Mouse (Mus musculus) MEL (cell line): ENCODE results near the gene Lysmd1. TPM values are rescaled to one million over a fixed set of nuclear protein-coding genes. Genes with fewer than 3 reads are reported as not detected.

Experiments
- DNase-seq: peaks from one replicate; pipeline ENCODE4 v3.0.0; 2011; ENCODE audit warnings: low read depth, low spot score
- H3K27ac ChIP-seq: 2 replicates; pipeline ENCODE4 v1.5.1; 2012; ENCODE audit warnings: low read depth, mild to moderate bottlenecking, control low read depth, low read length, moderate library complexity; ENCODE audit not compliant: control insufficient read depth
- H3K27me3 ChIP-seq, 2 experiments: fragments of 150-350 bp in 1 of 2; sonication (generic) in 1 of 2; 2 replicates each; pipeline ENCODE4 v1.6.1; 2012; ENCODE audit warnings: low read length in 2 of 2, mild to moderate bottlenecking in 2 of 2, improper control_type of control experiment in 1 of 2, moderate library complexity in 1 of 2; ENCODE audit not compliant: insufficient read depth in 2 of 2, control insufficient read depth in 1 of 2
- H3K36me3 ChIP-seq, 2 experiments: 2 replicates each; pipeline ENCODE4 v1.6.1; 2012 to 2014; ENCODE audit warnings: low read length in 2 of 2, improper control_type of control experiment in 1 of 2, inconsistent platforms in 1 of 2, mild to moderate bottlenecking in 1 of 2; ENCODE audit not compliant: insufficient read depth in 2 of 2, control insufficient read depth in 1 of 2
- H3K4me1 ChIP-seq, 2 experiments: fragments of 150-350 bp in 1 of 2; sonication (generic) in 1 of 2; 2 replicates each; pipeline ENCODE4 v1.6.1; 2012; ENCODE audit warnings: low read length in 2 of 2, improper control_type of control experiment in 1 of 2, mild to moderate bottlenecking in 1 of 2; ENCODE audit not compliant: insufficient read depth in 2 of 2, control insufficient read depth in 1 of 2
- H3K4me3 ChIP-seq, 2 experiments: fragments of 150-350 bp in 1 of 2; sonication (generic) in 1 of 2; 2 replicates each; pipeline ENCODE4 v1.5.1; 2012; ENCODE audit warnings: low read depth in 2 of 2, low read length in 2 of 2, mild to moderate bottlenecking in 2 of 2, moderate library complexity in 2 of 2, control low read depth in 1 of 2, improper control_type of control experiment in 1 of 2; ENCODE audit not compliant: control insufficient read depth in 1 of 2, insufficient read depth in 1 of 2
- H3K79me2 ChIP-seq: 2 replicates; pipeline ENCODE4 v1.6.1; 2012; ENCODE audit warnings: mild to moderate bottlenecking, low read length, moderate library complexity; ENCODE audit not compliant: control insufficient read depth, poor library complexity, insufficient read depth
- H3K9ac ChIP-seq: 2 replicates; pipeline ENCODE4 v1.6.1; 2012; ENCODE audit warnings: low read depth, mild to moderate bottlenecking, control low read depth, low read length, moderate library complexity; ENCODE audit not compliant: control insufficient read depth, poor library complexity, severe bottlenecking
- H3K9me3 ChIP-seq: fragments of 150-350 bp; sonication (generic); replicated peaks from 2 replicates; pipeline ENCODE4 v1.6.1; 2012; ENCODE audit warnings: mild to moderate bottlenecking, low read length, improper control_type of control experiment, moderate library complexity; ENCODE audit not compliant: insufficient read depth
- CTCF ChIP-seq, 3 experiments: IDR thresholded peaks in 2 of 3; conservative IDR thresholded peaks in 1 of 3; 2 replicates each; pipeline ENCODE4 v1.5.1; 2011 to 2012; ENCODE audit warnings: low read length in 3 of 3, low read depth in 2 of 3, mild to moderate bottlenecking in 2 of 3, improper control_type of control experiment in 1 of 3, inconsistent platforms in 1 of 3, mixed read lengths in 1 of 3, moderate library complexity in 1 of 3; ENCODE audit not compliant: control insufficient read depth in 1 of 3, insufficient read depth in 1 of 3, poor library complexity in 1 of 3, severe bottlenecking in 1 of 3
- E2F4 ChIP-seq: IDR thresholded peaks from 2 replicates; pipeline ENCODE4 v1.6.1; 2011; ENCODE audit warnings: low read depth, low read length, improper control_type of control experiment, borderline replicate concordance
- EP300 ChIP-seq, 2 experiments: IDR thresholded peaks; 2 replicates each; pipeline ENCODE4 v1.6.1; 2011; ENCODE audit warnings: improper control_type of control experiment in 2 of 2, low read length in 2 of 2, low read depth in 1 of 2, mild to moderate bottlenecking in 1 of 2
- JUND ChIP-seq: IDR thresholded peaks from 2 replicates; pipeline ENCODE4 v1.6.1; 2011; ENCODE audit warnings: low read depth, mild to moderate bottlenecking, improper control_type of control experiment, low read length
- KAT2A ChIP-seq: conservative IDR thresholded peaks from 2 replicates; pipeline ENCODE4 v1.6.1; 2012; ENCODE audit warnings: low read depth, low read length, improper control_type of control experiment, inconsistent platforms
- MEF2A ChIP-seq: IDR thresholded peaks from 2 replicates; pipeline ENCODE4 v1.6.1; 2014; ENCODE audit warnings: low read depth, mild to moderate bottlenecking, inconsistent platforms, low read length, improper control_type of control experiment; ENCODE audit not compliant: poor library complexity, insufficient replicate concordance, severe bottlenecking; ENCODE audit errors: extremely low read depth
- NELFE ChIP-seq: IDR thresholded peaks from 2 replicates; pipeline ENCODE4 v1.6.1; 2011; ENCODE audit warnings: low read depth, low read length, improper control_type of control experiment
- POLR2AphosphoS2 ChIP-seq: IDR thresholded peaks from 2 replicates; pipeline ENCODE4 v1.6.1; 2011; ENCODE audit warnings: low read length, improper control_type of control experiment
- RCOR1 ChIP-seq: IDR thresholded peaks from 2 replicates; pipeline ENCODE4 v1.6.1; 2012; ENCODE audit warnings: low read depth, mild to moderate bottlenecking, inconsistent platforms, low read length, improper control_type of control experiment
- TAL1 ChIP-seq: IDR thresholded peaks from 2 replicates; pipeline ENCODE4 v1.6.1; 2012; ENCODE audit warnings: mild to moderate bottlenecking, inconsistent platforms, low read length, moderate library complexity, mixed read lengths
- UBTF ChIP-seq: IDR thresholded peaks from 2 replicates; pipeline ENCODE4 v1.6.1; 2012; ENCODE audit warnings: low read depth, mild to moderate bottlenecking, inconsistent platforms, low read length, improper control_type of control experiment, moderate library complexity, borderline replicate concordance; ENCODE audit not compliant: insufficient read depth
- ZKSCAN1 ChIP-seq: IDR thresholded peaks from 2 replicates; pipeline ENCODE4 v1.6.1; 2012; ENCODE audit warnings: low read depth, mild to moderate bottlenecking, inconsistent platforms, low read length, improper control_type of control experiment, moderate library complexity
- ZMIZ1 ChIP-seq: IDR thresholded peaks from 2 replicates; pipeline ENCODE4 v1.6.1; 2012; ENCODE audit warnings: low read depth, mild to moderate bottlenecking, inconsistent platforms, low read length, improper control_type of control experiment, moderate library complexity
- polyA plus RNA-seq, 2 experiments: library from polyadenylated mRNA; stranded (reverse) in 1 of 2; unstranded in 1 of 2; fragments of >175 nt in 1 of 2; fragments of >200 nt in 1 of 2; gene quantifications; 2 replicates each; pipeline versions ENCODE4 v1.2.1 to v1.2.4; 2012; ENCODE audit warnings: low replicate concordance in 2 of 2, low read depth in 1 of 2; ENCODE audit not compliant: insufficient read length in 2 of 2, insufficient read depth in 1 of 2, missing spikeins in 1 of 2
- total RNA-seq: library from RNA; depleted of rRNA; stranded (reverse); fragments of 300-350 nt; gene quantifications from 2 replicates; pipeline ENCODE4 v1.2.3, GENCODE M21; 2012; rRNA removed

Gene Lysmd1
- total and polyA plus RNA-seq, 3 experiments: 22.7 to 102 (median 22.9) TPM

GRCm38 (mm10) chr3:95186100-95186499 lies 52.2 kb downstream of the Lysmd1 start:
- H3K27me3 ChIP-seq: no peaks in the 10 kb centered on the region
- H3K9ac ChIP-seq: no peak overlapping the region
- no peaks in the 10 kb centered on the region for H3K79me2 ChIP-seq
- H3K36me3 ChIP-seq: peaks cover 16 to 52% of the 10 kb centered on the region in 2 experiments
- H3K4me3 ChIP-seq: no peak overlapping the region
- no peak overlapping the region for H3K27ac ChIP-seq
- no peak for DNase-seq
- TF ChIP-seq E2F4 (no peak), EP300 (IDR thresholded peaks at IDR 0.05; ENCODE audit: low read depth in 1 of 2, low read length in 2 of 2) (no peak), MEF2A (no peak), ZMIZ1 (no peak), KAT2A (no peak), CTCF (IDR thresholded peaks at IDR 0.05 in 2 of 3, conservative IDR thresholded peaks at IDR 0.05 in 1 of 3; ENCODE audit: control insufficient read depth in 1 of 3, insufficient read depth in 1 of 3, low read depth in 2 of 3, low read length in 3 of 3, poor library complexity in 1 of 3, severe bottlenecking in 1 of 3) (no peak), ZKSCAN1 (no peak), RCOR1 (no peak), JUND (no peak)
- H3K9me3 ChIP-seq: no peaks in the 10 kb centered on the region
- H3K4me1 ChIP-seq: peaks cover 5 to 7% of the 10 kb centered on the region in 2 experiments

GRCm38 (mm10) chr3:95186888-95187287 lies 53.0 kb downstream of the Lysmd1 start:
- Histone ChIP-seq H3K79me2 (no peaks in the 10 kb centered on the region), H3K4me1 (peaks cover 5 to 7% of the 10 kb centered on the region in 2 experiments), H3K9me3 (no peaks in the 10 kb centered on the region), H3K27ac (no peak overlapping the region), H3K36me3 (peaks cover 16 to 54% of the 10 kb centered on the region in 2 experiments), H3K4me3 (no peak overlapping the region), H3K27me3 (no peaks in the 10 kb centered on the region), H3K9ac (no peak overlapping the region)
- TF ChIP-seq POLR2AphosphoS2 (0 out of 2 replicates have a peak, but pooled peaks have one; percentile 53), NELFE (0 out of 2 replicates have a peak, but pooled peaks have one; percentile 14), TAL1 (no peak), UBTF (no peak)
- DNase-seq: no peak

Other genes starting within 250 kb of the Lysmd1 start
- gene Psmb4, start 247.1 kb upstream of the Lysmd1 start, total RNA-seq: 890 and 977 TPM in 2 replicates
- 100 to 1,000 TPM; 826 to 964 TPM for gene Psmb4, start 247.1 kb upstream of the Lysmd1 start, polyA plus RNA-seq
- gene Selenbp1, start 201.0 kb upstream of the Lysmd1 start, total RNA-seq: 109 and 179 TPM in 2 replicates
- 100 to 1,000 TPM in 1 of 2 experiments, not detected in 1; 365 TPM for gene Selenbp1, start 201.0 kb upstream of the Lysmd1 start, polyA plus RNA-seq
- gene Rfx5, start 180.0 kb upstream of the Lysmd1 start, total RNA-seq: 9.5 and 10.0 TPM in 2 replicates
- gene Rfx5, start 180.0 kb upstream of the Lysmd1 start, polyA plus RNA-seq: 10 to 100 TPM in 1 of 2 experiments, not detected in 1; 19.4 TPM
- gene Pi4kb, start 159.4 kb upstream of the Lysmd1 start, total RNA-seq: 45.0 and 45.1 TPM in 2 replicates
- gene Pi4kb, start 159.4 kb upstream of the Lysmd1 start, polyA plus RNA-seq: 10 to 100 TPM in 1 of 2 experiments, not detected in 1; 56.7 TPM
- gene Zfp687, start 118.6 kb upstream of the Lysmd1 start, total RNA-seq: 14.5 and 16.2 TPM in 2 replicates
- 10 to 100 TPM in 1 of 2 experiments, not detected in 1; 36.6 TPM for gene Zfp687, start 118.6 kb upstream of the Lysmd1 start, polyA plus RNA-seq
- 631 and 709 TPM in 2 replicates for gene Psmd4, start 91.5 kb upstream of the Lysmd1 start, total RNA-seq
- 100 to 1,000 TPM in 1 of 2 experiments, not detected in 1; 816 TPM for gene Psmd4, start 91.5 kb upstream of the Lysmd1 start, polyA plus RNA-seq
- gene Pip5k1a, start 27.2 kb upstream of the Lysmd1 start, total RNA-seq: 47.7 and 48.6 TPM in 2 replicates
- gene Pip5k1a, start 27.2 kb upstream of the Lysmd1 start, polyA plus RNA-seq: 100 to 1,000 TPM; 103 to 322 TPM
- 117 and 128 TPM in 2 replicates for gene Vps72, start 23.1 kb upstream of the Lysmd1 start, total RNA-seq
- 100 to 1,000 TPM; 266 to 416 TPM for gene Vps72, start 23.1 kb upstream of the Lysmd1 start, polyA plus RNA-seq
- gene Tmod4, start 9.6 kb upstream of the Lysmd1 start, total RNA-seq: 1.6 and 3.1 TPM in 2 replicates
- gene Tmod4, start 9.6 kb upstream of the Lysmd1 start, polyA plus RNA-seq: 1 to 10 TPM in 1 of 2 experiments, not detected in 1; 5.4 TPM
- 71.8 and 93.1 TPM in 2 replicates for gene Scnm1, start 77 bp upstream of the Lysmd1 start, total RNA-seq
- gene Scnm1, start 77 bp upstream of the Lysmd1 start, polyA plus RNA-seq: 100 to 1,000 TPM in 1 of 2 experiments, not detected in 1; 104 TPM
- 3.1 and 4.5 TPM in 2 replicates for gene Tnfaip8l2, start 8.3 kb downstream of the Lysmd1 start, total RNA-seq
- 1 to 10 TPM in 1 of 2 experiments, not detected in 1; 5.8 TPM for gene Tnfaip8l2, start 8.3 kb downstream of the Lysmd1 start, polyA plus RNA-seq
- 0.35 and 0.69 TPM in 2 replicates for gene Sema6c, start 26.4 kb downstream of the Lysmd1 start, total RNA-seq
- gene Sema6c, start 26.4 kb downstream of the Lysmd1 start, polyA plus RNA-seq: 1 to 10 TPM in 1 of 2 experiments, not detected in 1; 3.2 TPM
- gene Gabpb2, start 83.8 kb downstream of the Lysmd1 start, total RNA-seq: 78.7 and 82.2 TPM in 2 replicates
- gene Gabpb2, start 83.8 kb downstream of the Lysmd1 start, polyA plus RNA-seq: 10 to 100 TPM; 72.2 to 92.8 TPM
- gene Cdc42se1, start 94.6 kb downstream of the Lysmd1 start, total RNA-seq: 238 and 341 TPM in 2 replicates
- gene Cdc42se1, start 94.6 kb downstream of the Lysmd1 start, polyA plus RNA-seq: 100 to 1,000 TPM in 1 of 2 experiments, not detected in 1; 472 TPM
- 6.7 and 7.3 TPM in 2 replicates for gene Mllt11, start 98.1 kb downstream of the Lysmd1 start, total RNA-seq
- gene Mllt11, start 98.1 kb downstream of the Lysmd1 start, polyA plus RNA-seq: 10 to 100 TPM in 1 of 2 experiments, not detected in 1; 24.6 TPM
- gene Gm128, start 107.5 kb downstream of the Lysmd1 start, total RNA-seq: 0.08 TPM in 1 of 2 replicates, not detected in the other
- gene Gm128, start 107.5 kb downstream of the Lysmd1 start, polyA plus RNA-seq: under 1 TPM in 1 of 2 experiments, not detected in 1; 0.18 TPM
- gene Bnipl, start 117.1 kb downstream of the Lysmd1 start, total RNA-seq: 0.19 and 0.20 TPM in 2 replicates
- gene Bnipl, start 117.1 kb downstream of the Lysmd1 start, polyA plus RNA-seq: under 1 TPM in 1 of 2 experiments, not detected in 1; 0.43 TPM
- 203 and 265 TPM in 2 replicates for gene Mindy1, start 147.3 kb downstream of the Lysmd1 start, total RNA-seq
- gene Mindy1, start 147.3 kb downstream of the Lysmd1 start, polyA plus RNA-seq: 100 to 1,000 TPM in 1 of 2 experiments, not detected in 1; 234 TPM
- 28.5 and 32.4 TPM in 2 replicates for gene Prune1, start 148.0 kb downstream of the Lysmd1 start, total RNA-seq
- gene Prune1, start 148.0 kb downstream of the Lysmd1 start, polyA plus RNA-seq: 10 to 100 TPM in 1 of 2 experiments, not detected in 1; 51.8 TPM
- gene Anxa9, start 173.1 kb downstream of the Lysmd1 start, total RNA-seq: 7.7 and 7.8 TPM in 2 replicates
- 10 to 100 TPM in 1 of 2 experiments, not detected in 1; 33.9 TPM for gene Anxa9, start 173.1 kb downstream of the Lysmd1 start, polyA plus RNA-seq
- gene Cers2, start 180.7 kb downstream of the Lysmd1 start, total RNA-seq: 240 and 307 TPM in 2 replicates
- 100 to 1,000 TPM; 134 to 357 TPM for gene Cers2, start 180.7 kb downstream of the Lysmd1 start, polyA plus RNA-seq
- gene Setdb1, start 223.1 kb downstream of the Lysmd1 start, total RNA-seq: 91.0 and 101 TPM in 2 replicates
- 100 to 1,000 TPM in 1 of 2 experiments, not detected in 1; 116 TPM for gene Setdb1, start 223.1 kb downstream of the Lysmd1 start, polyA plus RNA-seq